15 mouse cellular contexts compared by ENCODE assay signal in genomic region chr1:137670650-137671049, GRCm38 (mm10).
DNase-seq lines count a peak whose midpoint lies in the region; ATAC-seq and TF ChIP-seq lines count a peak whose summit lies in the region.
"Had no signal": no experiment of that assay in that cellular context is flagged by ENCODE, and none has a peak within 500 bp of the region (broad histone marks: within the 10 kb centered on the region; RNA-seq: fewer than 3 reads in every experiment).

No protein-coding gene starts in this region.

- peaks cover 11% of the 10 kb centered on the region for H3K9me3 ChIP-seq in G1E (replicated peaks)
- H3K9me3 ChIP-seq: forebrain, embryonic 15.5 days; hindbrain, embryonic 15.5 days; kidney, embryonic 15.5 days; liver, embryonic 12.5 days had no signal

- no peak overlapping the region for H3K4me3 ChIP-seq in G1E (ENCODE audit: low read depth, low read length)
- H3K4me3 ChIP-seq: forebrain, embryonic 15.5 days; hindbrain, embryonic 15.5 days; kidney, embryonic 15.5 days; liver, embryonic 12.5 days had no signal

- no peaks in the 10 kb centered on the region for H3K27me3 ChIP-seq in G1E (ENCODE audit: insufficient read depth, low read length)
- H3K27me3 ChIP-seq: forebrain, embryonic 15.5 days; hindbrain, embryonic 15.5 days; kidney, embryonic 15.5 days; liver, embryonic 12.5 days had no signal

- intact Hi-C loops in gastrocnemius, postnatal 14 days (cut with DNase I; ENCODE audit: low total_unique reads) = no loop called here
- intact Hi-C loops in gastrocnemius, postnatal 36 days (cut with DNase I) = no loop called here
- intact Hi-C loops in left cerebral cortex, postnatal 10 days (cut with DNase I) = no loop called here

- H3K36me3 ChIP-seq in G1E (replicated peaks) = no peaks in the 10 kb centered on the region
- H3K36me3 ChIP-seq: forebrain, embryonic 15.5 days; hindbrain, embryonic 15.5 days; kidney, embryonic 15.5 days; liver, embryonic 12.5 days had no signal

- peak; percentile 13 for DNase-seq in gastrocnemius, postnatal 14 days
- DNase-seq in gastrocnemius, postnatal 36 days = no peak
- DNase-seq in left cerebral cortex, adult 9 months (ENCODE audit: low spot score in 2 of 2) = peak; percentile 10 to 32
- no peak for DNase-seq in left cerebral cortex, postnatal 10 days (ENCODE audit: extremely low spot score in 1 of 2, low spot score in 2 of 2)
- DNase-seq in G1E (ENCODE audit: low spot score) = no peak
- peak; percentile 37 for DNase-seq in brain, adult 2 months (ENCODE audit: low read depth, low spot score)
- no peak for DNase-seq in layer of hippocampus, adult 8-10 months (ENCODE audit: low spot score in 2 of 2)
- DNase-seq: cerebellum, adult 11 months; layer of hippocampus, postnatal 36 days had no signal

- H3K4me1 ChIP-seq in G1E (ENCODE audit: insufficient read depth, low read depth, low read length) = no peaks in the 10 kb centered on the region
- H3K4me1 ChIP-seq: forebrain, embryonic 15.5 days; hindbrain, embryonic 15.5 days; liver, embryonic 12.5 days had no signal

- TF ChIP-seq CTCF in G1E (IDR thresholded peaks at IDR 0.05; ENCODE audit: low read depth, low read length) = no peak

- ATAC-seq in G1E (ENCODE audit: extremely low read depth, insufficient number of reproducible peaks, low FRiP score, poor library complexity, severe bottlenecking) = peak; percentile 8; the same call in 1 of the 2 replicates
- ATAC-seq: forebrain, embryonic 15.5 days; intestine, embryonic 16.5 days; liver, embryonic 12.5 days; midbrain, embryonic 16.5 days had no signal

Comparison
In these comparisons a context has a peak if more than half of its experiments do, and no peak if none do; other contexts are left out.
1. DNase-seq: peak in gastrocnemius, postnatal 14 days (single experiment), left cerebral cortex, adult 9 months (2 of 2) and brain, adult 2 months (single experiment); none in gastrocnemius, postnatal 36 days (0 of 2), left cerebral cortex, postnatal 10 days (0 of 2), G1E (single experiment) and layer of hippocampus, adult 8-10 months (0 of 2).